Comparison of ENCODE assay signal across 13 mouse cellular contexts in the genomic region with DNA sequence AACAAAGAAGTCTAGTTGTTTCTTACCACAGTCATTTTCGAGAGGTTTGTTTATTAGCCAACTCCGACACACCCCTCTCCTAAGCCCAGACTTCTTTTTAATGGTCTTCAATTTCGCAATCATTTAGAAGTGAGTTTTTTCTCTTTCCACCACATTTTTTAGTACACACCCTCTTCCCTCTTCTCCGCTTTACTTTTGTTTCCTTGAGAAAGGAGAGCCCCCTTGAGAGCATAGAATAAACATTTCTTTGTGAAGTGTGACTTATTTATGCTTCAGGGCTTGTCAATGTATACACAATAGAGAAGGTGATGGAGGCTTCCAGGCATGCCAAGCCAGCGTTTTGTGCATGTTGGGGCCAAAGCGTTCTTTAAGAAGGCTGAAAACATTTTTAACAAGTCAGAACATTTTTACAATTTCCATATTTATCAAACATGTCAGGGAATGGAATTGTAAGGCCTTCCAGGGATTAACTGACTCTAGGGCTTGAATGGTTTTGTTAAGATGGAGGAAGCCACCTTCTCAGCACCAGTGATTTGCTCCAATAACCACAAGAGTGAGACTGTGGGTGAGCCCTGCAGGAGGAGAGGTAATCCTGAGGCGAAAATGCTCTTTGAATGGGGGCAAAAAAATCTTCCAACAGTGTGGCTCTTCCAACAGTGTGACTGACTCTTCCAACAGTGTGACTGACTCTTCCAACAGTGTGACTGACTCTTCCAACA.
DNase-seq lines count a peak whose midpoint lies in the region; ATAC-seq and TF ChIP-seq lines count a peak whose summit lies in the region.
"Had no signal": no experiment of that assay in that cellular context is flagged by ENCODE, and none has a peak within 500 bp of the region (broad histone marks: within the 10 kb centered on the region; RNA-seq: fewer than 3 reads in every experiment).

No protein-coding gene starts in this region.

- H3K9me3 ChIP-seq in midbrain, embryonic 10.5 days (replicated peaks): no peaks in the 10 kb centered on the region
- H3K9me3 ChIP-seq in midbrain, postnatal 0 days (ENCODE audit: low read length): no peaks in the 10 kb centered on the region
- no peaks in the 10 kb centered on the region for H3K9me3 ChIP-seq in lung, postnatal 0 days (ENCODE audit: low read length)

- TF ChIP-seq CTCF in gastrocnemius, adult 2 months (IDR thresholded peaks at IDR 0.05): no peak
- no peak for TF ChIP-seq CTCF in midbrain, postnatal 0 days (IDR thresholded peaks at IDR 0.05)
- no peak for TF ChIP-seq CTCF in lung, postnatal 0 days (IDR thresholded peaks at IDR 0.05)

- peak; percentile 92 for TF ChIP-seq EP300 in lung, postnatal 0 days (IDR thresholded peaks at IDR 0.05)

- H3K27ac ChIP-seq in gastrocnemius, adult 2 months: peak overlapping the region; percentile 53
- peak overlapping the region; percentile 58; the same call in 1 of the 2 replicates for H3K27ac ChIP-seq in midbrain, embryonic 10.5 days (replicated peaks)
- H3K27ac ChIP-seq in midbrain, postnatal 0 days (ENCODE audit: low read depth, low read length): no peak overlapping the region
- H3K27ac ChIP-seq in lung, postnatal 0 days (ENCODE audit: low read length): peak overlapping the region; percentile 60

- intact Hi-C loops in gastrocnemius, adult 2 months (cut with DNase I): no loop called here

- H3K36me3 ChIP-seq in midbrain, embryonic 10.5 days: no peaks in the 10 kb centered on the region
- no peaks in the 10 kb centered on the region for H3K36me3 ChIP-seq in midbrain, postnatal 0 days (ENCODE audit: insufficient read depth, low read length)
- H3K36me3 ChIP-seq in lung, postnatal 0 days (ENCODE audit: insufficient read depth, low read length): no peaks in the 10 kb centered on the region

- ATAC-seq in midbrain, postnatal 0 days (ENCODE audit: low FRiP score): no peak
- ATAC-seq in lung, postnatal 0 days: peak; percentile 85
- ATAC-seq: CD4-positive, CD25-positive, alpha-beta regulatory T cell, adult 4 months had no signal

- no peak overlapping the region for H3K9ac ChIP-seq in midbrain, postnatal 0 days (replicated peaks; ENCODE audit: low read length, poor library complexity, severe bottlenecking)
- H3K9ac ChIP-seq in lung, postnatal 0 days (replicated peaks; ENCODE audit: low read depth): no peak overlapping the region

- H3K4me3 ChIP-seq in gastrocnemius, adult 2 months: no peak overlapping the region
- no peak overlapping the region for H3K4me3 ChIP-seq in midbrain, embryonic 10.5 days
- H3K4me3 ChIP-seq in midbrain, postnatal 0 days (ENCODE audit: low read depth, low read length): no peak overlapping the region
- no peak overlapping the region for H3K4me3 ChIP-seq in lung, postnatal 0 days (ENCODE audit: low read depth, low read length)

- H3K27me3 ChIP-seq in midbrain, embryonic 10.5 days (ENCODE audit: low read depth, poor library complexity, severe bottlenecking): no peaks in the 10 kb centered on the region
- no peaks in the 10 kb centered on the region for H3K27me3 ChIP-seq in midbrain, postnatal 0 days (ENCODE audit: insufficient read depth, low read length)
- no peaks in the 10 kb centered on the region for H3K27me3 ChIP-seq in lung, postnatal 0 days (replicated peaks; ENCODE audit: insufficient read depth, low read length)

- H3K4me2 ChIP-seq in midbrain, postnatal 0 days (ENCODE audit: low read depth, low read length, poor library complexity, severe bottlenecking): no peak overlapping the region
- no peak overlapping the region for H3K4me2 ChIP-seq in lung, postnatal 0 days (replicated peaks; ENCODE audit: low read depth, low read length)

- WGBS in midbrain, embryonic 10.5 days: 44% methylated on average over 7 of the region's 7 CpGs
- 34% methylated on average over 7 of the region's 7 CpGs for WGBS in midbrain, postnatal 0 days
- WGBS in lung, postnatal 0 days: 15% methylated on average over 7 of the region's 7 CpGs

- no peak for DNase-seq in gastrocnemius, adult 2 months
- no peak for DNase-seq in gastrocnemius, postnatal 10 days
- no peak for DNase-seq in midbrain, embryonic 10.5 days (ENCODE audit: low spot score)
- no peak for DNase-seq in midbrain, postnatal 0 days (ENCODE audit: low spot score)
- DNase-seq in lung, postnatal 0 days (ENCODE audit: low spot score): peak; percentile 94
- DNase-seq in layer of hippocampus, adult 8-10 months (ENCODE audit: low spot score in 2 of 2): no peak
- no peak for DNase-seq in retina, embryonic 14.5 days (ENCODE audit: low spot score)
- DNase-seq in right cerebral cortex, postnatal 4 days: no peak
- DNase-seq: adrenal gland, postnatal 25 days; cerebellum, adult 11-12 months; heart, postnatal 10 days; liver had no signal

- H3K4me1 ChIP-seq in midbrain, embryonic 10.5 days: peaks cover 50% of the 10 kb centered on the region
- H3K4me1 ChIP-seq in midbrain, postnatal 0 days (ENCODE audit: insufficient read depth, low read length): 0 out of 2 replicates have a peak, but pooled peaks cover 3% of the 10 kb centered on the region
- peaks cover 15% of the 10 kb centered on the region; the same call in 1 of the 2 replicates for H3K4me1 ChIP-seq in lung, postnatal 0 days (ENCODE audit: insufficient read depth, low read depth, low read length)
